Mouse (Mus musculus): Measurements from ENCODE around the gene Shroom4.
"Not testable (repeated sequence)": the region's sequence is repeated elsewhere in the genome, so short reads cannot be mapped to it uniquely, and the experiment has no call there.

The Shroom4 gene

DNA sequence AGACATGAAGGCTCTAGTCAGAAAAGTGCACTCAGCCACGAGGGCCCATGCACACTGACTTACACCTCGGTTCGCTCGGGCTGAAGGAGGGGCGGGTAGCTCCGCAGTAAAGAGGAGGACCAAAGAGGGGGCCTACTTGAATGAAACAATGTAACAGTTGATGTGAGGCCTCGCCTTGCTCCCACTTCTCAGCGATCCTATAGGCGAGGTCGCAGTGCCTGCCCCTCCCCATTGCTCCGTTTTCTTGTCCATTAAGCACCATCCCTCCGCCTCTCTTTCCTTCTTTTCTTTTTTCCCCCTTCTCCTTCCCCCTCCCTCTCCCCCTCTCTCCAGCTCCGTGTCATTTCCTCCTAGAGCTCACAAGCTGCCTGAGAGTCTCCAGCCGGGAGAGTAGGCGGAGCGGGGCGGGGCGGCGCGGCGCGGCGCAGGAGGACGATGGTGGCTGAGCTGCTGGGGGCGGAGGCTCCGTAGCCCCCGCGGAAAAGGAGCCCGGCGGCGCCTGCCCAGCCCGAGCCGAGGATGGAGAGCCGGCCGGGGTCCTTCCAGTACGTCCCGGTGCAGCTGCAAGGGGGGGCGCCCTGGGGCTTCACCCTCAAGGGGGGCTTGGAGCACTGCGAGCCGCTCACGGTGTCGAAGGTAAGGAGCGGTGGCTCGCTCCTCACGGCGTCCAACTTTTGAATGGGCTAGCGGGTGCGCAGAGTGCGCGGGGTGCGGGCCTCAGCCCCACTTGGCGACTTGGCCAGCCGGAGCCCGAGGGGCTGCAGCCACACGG is at the start of gene Shroom4:
Shroom4 (plus strand) TSS at position 229 of the 772 bp plus-strand sequence.
- peak; percentile 19 for DNase-seq (ENCODE audit: low read depth, low spot score)

DNA sequence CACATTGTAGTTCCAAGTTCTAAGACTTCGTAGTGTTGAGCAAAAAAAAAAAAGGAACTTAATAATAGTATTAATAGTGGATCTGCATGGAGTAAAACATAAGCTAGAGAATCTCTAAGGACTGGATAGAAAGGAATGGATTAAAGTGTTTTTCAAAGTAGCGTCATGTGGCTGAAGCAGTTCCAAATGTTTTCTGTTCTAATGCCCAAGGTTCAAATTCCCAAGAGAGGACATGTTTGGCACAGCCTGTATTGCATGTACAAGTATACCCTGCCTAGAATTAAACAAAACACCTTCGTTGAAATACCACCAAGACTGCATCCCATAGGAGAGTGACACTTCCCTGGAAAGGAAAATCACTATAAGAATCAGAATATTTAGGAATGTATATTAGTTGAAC is 42.8 kb upstream of the Shroom4 start:
- no peak for DNase-seq (ENCODE audit: low read depth, low spot score)

DNA sequence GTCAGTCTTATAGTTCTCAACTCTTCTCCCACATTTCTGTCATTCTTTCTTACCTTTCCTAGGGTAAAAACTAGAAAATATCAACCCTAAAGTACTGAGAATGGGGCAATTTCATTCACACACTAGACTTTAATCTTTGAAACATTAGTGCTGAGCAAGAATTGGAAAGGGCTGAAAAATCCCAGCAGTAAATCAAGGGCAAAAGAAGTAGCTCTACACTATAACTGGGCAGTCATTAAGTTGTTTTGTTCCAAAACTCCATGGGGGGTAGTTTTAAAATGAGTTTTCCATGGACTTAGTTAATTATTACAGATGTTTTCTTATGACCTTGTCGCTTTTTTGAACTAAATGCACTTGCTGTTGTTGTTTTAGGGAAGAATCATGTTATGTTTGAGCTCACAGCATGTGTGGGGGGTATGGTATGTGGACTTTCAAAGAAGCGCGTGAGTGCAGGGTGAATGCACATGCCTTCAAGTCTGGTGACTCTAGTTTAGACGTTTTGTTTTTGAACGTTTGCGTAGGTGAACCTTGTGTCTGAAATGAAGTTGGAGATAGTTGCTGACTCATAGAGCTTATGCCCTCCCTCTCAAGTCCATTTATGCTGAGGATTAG is 42.0 kb upstream of the Shroom4 start:
- no peak for DNase-seq (ENCODE audit: low read depth, low spot score)

DNA sequence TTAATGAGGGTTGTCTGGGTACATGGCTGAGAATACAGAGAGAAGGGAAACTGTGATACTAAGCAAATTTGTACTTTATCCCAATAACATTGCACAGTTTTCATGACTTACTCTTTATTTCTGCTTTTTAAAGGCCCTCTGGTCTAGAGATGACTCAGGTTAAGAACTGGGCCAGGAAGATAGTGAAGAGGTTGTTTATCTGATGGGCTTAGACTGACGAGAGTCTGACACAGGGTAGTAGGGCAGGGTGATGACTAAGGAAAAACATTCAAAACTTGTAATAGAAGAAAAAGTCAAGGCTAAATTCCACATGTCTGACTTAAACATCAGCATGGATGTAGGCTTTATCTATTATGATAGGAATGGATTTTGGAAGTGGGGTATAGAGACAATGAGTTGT is 30.8 kb upstream of the Shroom4 start:
- no peak for DNase-seq (ENCODE audit: low read depth, low spot score)

DNA sequence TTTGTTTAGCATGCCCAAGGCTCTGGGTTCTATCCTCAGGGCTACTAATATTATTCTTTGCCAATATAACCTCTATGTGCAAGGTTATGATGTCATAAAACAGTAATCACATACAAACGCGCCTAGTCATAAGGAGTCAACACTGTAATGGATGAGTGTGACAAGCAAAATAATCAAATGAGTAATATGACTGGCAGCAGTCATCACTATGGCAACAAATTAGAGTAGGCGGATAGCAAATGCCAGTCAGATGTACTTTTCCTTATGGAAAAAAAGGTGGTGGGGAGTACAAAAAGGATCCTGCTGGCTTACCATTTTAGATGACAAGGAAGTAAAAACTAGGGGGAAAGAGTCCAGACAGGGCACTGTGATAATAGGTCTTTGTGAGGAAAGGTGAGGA is 28.9 kb upstream of the Shroom4 start:
- no peak for DNase-seq (ENCODE audit: low read depth, low spot score)

DNA sequence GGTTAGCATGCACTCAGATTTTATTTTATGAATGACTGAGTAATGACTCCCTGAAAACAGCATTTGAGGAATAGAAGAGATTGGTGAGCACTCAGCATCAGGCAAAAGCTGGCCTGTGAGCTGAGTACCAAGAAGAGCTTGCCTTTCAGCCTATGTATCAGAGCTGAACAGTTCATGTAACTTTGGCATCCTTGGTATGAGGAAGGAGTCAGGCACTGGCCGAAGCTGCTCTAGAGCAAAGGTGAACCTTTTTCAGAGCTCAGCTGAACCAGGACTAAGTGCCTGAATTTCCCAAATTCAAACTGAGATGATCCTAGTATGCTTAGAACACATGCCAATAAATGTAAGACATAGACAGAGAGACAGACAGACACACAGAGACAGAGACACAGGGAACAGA is 5.8 kb upstream of the Shroom4 start:
- DNase-seq (ENCODE audit: low read depth, low spot score) = no peak

DNA sequence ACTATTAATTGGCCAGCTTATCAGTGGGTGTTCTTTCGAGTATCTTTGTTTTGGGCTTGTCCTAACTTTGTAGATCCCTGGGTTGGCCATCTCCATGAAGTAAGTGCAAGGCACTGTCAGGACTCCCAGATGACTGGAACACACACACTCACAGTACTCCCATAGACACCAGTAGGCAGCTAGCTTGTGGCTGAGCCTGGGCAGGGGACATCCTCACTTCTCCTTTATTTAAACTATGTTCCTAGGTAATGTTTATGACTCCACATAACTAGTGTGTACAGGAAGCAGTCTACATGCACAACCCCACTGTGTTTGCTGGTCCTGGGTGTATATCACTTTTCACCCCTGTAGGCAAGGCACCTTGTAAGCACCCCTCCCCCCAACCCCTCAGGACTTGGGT is 461 bp upstream of the Shroom4 start:
- DNase-seq (ENCODE audit: low read depth, low spot score) = no peak

DNA sequence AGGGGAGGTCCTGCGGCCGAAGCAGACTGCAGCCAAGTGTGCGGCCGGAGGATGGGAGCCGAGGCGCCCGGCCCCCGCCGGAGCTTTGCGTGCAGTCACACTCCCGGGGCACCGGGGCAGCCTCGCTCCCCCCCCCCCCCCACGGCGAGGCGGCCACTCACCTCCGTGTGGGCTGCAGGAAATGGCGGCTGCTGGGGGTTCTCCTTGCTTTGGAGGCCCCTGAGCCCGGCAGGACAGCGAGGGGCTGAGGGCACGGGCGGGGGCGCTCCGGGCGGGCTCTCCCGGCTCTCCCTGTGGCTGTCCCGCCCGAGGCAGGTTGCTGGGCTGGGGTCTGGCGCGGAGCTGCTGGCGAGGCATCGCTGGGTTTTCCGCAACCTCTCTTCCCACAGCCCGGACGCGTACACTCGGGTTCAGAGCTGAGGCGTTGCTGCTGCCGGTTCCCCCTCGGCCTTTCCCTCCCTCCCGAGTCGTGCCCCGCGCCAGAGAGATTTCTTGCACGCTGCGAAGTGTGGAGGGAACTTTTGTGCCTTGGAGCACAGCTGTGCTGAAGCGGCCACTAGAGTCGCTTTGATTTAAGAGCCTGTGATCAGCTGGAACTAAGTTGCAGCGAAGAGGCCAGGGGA is 855 bp downstream of the Shroom4 start:
- DNase-seq (ENCODE audit: low read depth, low spot score) = no peak

DNA sequence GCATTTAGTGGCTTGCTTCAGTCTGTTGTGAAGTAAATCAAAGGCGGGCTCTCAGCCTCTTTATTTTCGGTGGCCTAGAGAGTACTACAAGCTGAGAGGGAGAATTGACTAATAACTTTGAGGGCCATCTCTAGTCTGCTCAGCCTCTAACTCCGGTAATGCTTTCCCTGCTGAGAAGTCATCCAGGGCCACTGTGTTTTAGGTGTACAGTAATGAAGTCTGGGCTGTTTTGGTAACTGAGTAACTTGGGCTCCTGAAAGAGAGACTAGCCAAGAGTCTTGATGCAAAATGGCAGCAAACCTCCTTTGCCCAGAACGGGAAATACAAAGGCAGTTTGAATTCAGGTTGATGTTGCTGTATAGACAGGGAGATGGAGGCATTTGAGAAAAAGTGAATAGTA is 3.3 kb downstream of the Shroom4 start:
- no peak for DNase-seq (ENCODE audit: low read depth, low spot score)

DNA sequence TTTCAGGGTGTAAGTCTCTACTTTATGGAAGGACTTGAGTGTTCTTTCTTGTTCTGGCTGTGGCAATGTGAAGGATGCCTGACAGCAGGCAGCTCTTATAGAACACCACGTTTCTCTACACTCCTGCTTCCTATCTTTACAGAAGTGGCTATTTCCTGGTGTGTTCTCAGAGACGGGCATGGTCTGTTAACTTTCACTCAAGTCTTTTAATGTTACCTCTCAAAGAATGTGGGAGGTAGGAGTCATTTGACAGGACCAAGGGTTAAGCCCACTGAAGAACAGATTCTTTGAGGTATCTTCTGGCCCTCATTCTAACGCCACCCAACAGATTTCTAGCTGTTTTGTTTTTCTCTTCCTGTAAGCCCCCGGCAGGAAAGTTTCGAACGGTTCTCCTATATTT is 9.5 kb downstream of the Shroom4 start:
- DNase-seq (ENCODE audit: low read depth, low spot score) = no peak

DNA sequence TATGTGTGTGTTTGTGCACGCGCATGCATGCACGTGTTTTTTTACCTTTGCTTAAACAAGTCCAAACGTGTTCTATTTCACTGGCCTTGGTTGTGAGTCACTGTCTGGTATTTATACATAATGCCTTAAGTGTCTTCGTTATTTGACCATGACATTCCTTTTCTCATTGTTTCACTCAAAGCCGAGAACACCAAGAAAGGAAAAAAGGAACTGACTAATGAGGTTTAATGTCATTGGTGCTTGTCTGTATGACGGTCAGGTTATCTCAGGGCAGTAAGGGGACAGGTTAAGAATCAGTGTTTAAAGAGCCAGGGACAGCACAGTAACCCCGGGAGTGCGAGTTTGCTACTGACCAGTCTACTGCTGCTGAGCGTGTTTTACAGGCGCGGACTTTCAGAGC is 15.8 kb downstream of the Shroom4 start:
- DNase-seq (ENCODE audit: low read depth, low spot score) = no peak

DNA sequence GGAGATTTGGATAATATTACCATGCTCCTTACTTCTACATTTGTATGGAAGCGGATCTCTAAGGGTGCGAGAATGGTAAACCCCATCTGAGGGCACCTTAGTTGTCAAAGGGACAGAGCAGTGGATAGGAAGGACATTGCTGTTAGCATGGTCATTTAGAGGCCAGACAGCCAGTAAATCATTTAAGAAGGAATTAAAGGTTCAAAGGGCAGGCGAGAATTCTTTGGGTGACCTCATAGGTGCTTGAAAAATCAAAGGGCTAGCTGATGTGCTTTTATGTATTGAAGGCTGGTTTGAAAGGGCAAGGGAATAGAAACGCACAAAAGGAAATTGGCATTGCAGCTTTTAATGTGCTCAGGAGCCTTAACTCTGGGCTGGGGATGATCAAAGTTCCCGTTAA is 16.3 kb downstream of the Shroom4 start:
- no peak for DNase-seq (ENCODE audit: low read depth, low spot score)

DNA sequence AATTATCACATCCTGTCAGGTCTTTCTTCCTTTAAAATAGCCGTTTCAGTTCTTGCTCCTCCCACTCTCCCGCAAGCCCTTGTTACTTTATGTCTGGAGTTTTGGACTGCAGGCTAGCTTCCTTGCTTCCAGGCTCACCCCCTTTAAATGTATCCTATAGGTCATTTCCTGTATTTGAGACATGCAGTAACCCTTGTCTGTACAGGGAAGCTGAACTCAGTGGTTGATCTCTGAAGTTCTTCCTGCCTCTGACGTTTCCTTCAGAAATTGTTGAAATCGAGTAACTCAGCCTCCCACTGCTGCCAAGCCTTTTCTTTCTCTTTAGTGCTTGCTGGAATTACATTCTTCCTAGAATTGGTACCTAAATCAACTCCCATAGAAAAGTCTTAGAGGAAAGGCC is 18.5 kb downstream of the Shroom4 start:
- no peak for DNase-seq (ENCODE audit: low read depth, low spot score)

DNA sequence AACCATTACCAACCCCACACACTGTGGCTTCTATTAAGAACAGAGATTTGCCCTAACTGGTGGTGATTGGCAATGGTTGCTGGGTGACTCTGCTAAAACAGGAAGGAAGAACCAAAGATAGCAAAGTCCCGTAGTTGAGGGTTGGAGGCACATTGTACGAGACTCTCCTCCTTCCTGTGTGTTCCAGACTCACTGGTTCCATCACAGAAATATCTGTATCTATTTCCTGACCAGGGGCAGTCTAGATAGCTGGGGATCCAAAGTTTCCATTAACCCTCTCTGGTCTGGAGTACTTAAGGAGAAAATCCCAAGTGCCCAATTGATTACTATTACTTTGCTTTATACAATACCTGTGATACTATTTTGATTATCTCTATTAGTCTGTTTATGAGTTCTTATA is 35.6 kb downstream of the Shroom4 start:
- no peak for DNase-seq (ENCODE audit: low read depth, low spot score)

DNA sequence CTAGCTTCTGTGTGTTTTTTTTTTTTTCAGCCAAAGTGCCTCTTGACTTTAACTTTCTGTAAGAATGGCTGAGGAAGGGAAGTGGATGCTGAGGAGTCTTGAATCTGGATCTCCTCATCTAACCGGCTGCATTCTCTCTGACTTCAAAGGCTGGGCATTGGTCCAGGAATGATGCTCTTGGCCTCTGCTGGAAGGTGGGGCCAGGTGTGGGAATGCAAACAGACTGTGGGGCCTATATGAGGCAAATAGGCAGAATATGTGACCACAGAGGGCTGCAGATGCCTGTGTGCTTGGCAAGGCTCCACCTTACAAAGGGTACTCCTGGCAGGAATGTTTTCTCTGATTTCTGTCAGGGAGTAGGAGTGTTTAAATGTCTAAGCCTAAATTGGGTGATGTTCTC is 46.8 kb downstream of the Shroom4 start:
- no peak for DNase-seq (ENCODE audit: low read depth, low spot score)

DNA sequence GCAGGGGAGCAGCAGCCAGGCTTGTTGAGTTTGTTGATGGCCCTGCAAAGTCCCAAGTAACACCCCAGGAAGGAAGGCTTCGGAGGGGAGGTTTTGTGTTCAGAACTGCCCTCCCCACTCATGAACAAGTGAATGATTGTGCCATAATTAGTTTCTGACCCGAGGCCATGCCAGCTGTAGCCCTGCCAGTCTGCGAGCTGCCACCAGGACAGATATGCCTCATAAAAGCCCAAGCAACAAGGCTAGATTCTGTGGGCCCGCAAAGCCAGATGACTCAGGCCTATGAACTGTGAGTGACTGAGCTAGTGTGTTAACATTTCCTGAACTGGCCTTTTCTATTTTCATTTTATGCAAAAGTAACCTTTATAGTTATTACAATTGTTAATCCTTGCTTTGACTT is 48.3 kb downstream of the Shroom4 start:
- no peak for DNase-seq (ENCODE audit: low read depth, low spot score)

DNA sequence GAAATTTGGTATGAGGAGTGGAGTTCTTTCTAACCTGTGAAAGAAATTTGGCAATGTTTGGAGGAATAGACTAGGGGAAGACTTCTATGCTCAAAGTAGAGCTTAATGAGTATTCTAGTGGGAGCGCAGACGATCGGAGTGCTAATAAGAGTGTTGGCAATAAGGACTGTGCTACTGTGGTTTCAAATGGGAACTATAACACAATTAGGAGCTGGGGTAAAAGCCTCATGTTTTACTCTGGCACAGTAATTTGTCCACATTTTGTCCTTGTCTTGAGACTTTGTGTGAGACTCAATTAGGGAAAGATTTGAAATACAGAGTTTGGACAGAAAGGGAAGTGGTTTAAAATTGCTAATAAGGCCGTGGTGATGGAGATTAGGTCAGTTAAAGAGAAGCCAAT is 53.6 kb downstream of the Shroom4 start:
- DNase-seq (ENCODE audit: low read depth, low spot score) = no peak

DNA sequence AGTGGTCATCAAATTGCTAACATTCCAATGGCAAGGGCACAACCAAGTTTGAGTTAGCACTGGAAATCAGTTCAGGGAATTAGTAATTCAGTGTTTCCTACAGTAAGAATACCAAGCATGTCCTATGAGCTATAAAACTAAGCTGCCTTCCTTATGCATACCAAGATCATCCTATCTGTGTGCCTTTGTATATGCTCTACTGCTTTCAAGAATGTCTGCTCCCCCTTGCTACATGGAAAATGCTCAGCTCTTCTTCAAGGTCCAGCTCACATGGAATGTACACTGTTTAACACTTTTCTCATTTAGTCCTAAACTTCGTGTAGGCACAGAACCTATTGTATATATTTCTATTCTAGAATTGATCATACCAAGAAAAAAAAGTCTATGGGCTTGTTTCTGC is 69.6 kb downstream of the Shroom4 start:
- DNase-seq (ENCODE audit: low read depth, low spot score) = not testable (repeated sequence)

DNA sequence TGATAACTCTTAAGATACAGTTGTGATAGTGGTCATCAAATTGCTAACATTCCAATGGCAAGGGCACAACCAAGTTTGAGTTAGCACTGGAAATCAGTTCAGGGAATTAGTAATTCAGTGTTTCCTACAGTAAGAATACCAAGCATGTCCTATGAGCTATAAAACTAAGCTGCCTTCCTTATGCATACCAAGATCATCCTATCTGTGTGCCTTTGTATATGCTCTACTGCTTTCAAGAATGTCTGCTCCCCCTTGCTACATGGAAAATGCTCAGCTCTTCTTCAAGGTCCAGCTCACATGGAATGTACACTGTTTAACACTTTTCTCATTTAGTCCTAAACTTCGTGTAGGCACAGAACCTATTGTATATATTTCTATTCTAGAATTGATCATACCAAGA is 72.9 kb downstream of the Shroom4 start:
- not testable (repeated sequence) for DNase-seq (ENCODE audit: low read depth, low spot score)

DNA sequence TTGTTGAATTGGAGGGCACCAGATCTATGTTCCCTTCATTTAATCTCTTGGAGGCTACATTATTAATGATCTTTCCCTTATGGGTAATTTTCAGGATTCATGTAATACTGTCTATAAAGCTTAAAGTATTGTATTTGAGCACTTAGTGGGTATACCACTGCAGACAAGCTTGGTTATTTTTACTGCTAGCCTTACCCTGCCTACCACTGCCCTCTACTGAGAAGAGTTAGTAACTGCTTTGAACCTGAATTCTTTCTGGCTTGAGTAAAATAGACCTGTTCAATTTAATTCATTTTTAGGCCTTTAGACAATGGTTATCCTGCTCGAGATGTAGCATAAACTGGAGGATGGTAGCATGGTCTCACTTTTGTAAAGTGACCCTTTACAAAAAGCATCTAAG is 75.5 kb downstream of the Shroom4 start:
- DNase-seq (ENCODE audit: low read depth, low spot score) = no peak

DNA sequence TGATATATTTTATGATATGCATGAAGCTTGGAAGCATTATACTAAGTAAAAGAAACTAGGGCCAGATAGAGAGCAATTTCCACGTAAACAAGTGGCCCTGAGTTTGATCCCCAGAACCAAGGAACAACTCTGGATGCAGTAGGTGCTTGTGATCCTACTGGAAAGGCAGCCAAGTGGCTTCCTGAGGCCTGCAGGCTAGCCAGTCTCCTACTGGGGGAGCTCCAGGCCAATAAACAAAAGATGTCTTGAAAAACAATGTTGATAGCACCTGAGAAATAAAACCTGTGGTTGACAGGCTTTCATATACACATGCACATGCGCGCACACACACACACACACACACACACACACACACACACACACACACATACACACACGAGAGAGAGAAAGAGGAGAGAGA is 82.6 kb downstream of the Shroom4 start:
- no peak for DNase-seq (ENCODE audit: low read depth, low spot score)

DNA sequence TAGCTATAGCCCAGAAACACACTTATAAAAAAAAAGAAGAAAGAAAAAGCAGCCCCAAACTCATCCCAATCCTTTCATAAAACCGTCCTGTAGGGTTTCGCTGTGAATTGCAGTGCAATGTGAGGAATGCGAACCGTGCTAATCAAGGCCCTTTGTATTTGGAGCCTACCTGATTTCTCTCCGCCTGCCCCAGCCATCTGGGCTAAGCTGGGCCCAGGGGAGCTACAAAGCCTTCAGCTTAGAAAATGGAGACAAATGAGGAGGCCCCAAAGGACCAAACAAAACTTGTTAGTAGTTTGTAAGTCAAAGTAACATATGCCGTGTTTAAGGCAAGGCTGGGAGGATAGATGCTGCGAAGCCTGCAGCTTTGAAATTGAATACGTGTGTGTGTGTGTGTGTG is 84.2 kb downstream of the Shroom4 start:
- DNase-seq (ENCODE audit: low read depth, low spot score) = no peak

DNA sequence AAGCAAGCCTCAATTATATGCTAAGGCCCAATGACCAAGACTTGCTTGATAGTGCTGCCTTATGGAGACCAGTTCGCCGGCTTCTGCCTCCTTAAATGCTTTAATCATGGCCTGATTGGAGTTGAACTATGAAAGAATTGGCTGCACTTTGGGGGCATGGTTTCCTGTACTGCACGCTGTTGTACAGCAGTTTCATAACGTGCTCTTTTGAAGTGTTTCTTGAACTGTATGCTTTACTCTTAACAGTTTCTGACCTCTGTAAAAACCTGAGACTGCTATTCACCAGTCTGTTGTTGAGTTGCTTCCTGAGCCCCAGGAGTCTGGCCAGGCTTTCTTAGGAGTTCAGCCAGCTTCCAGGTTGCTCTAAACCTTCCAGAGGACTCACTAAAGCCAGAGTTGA is 90.8 kb downstream of the Shroom4 start:
- no peak for DNase-seq (ENCODE audit: low read depth, low spot score)

Measured in skeletal muscle tissue, adult 2 months (tissue).